Mouse (Mus musculus): ENCODE data around the gene 4931429L15Rik.

GRCm38 (mm10) chr9:46337331-46337730 lies 17.5 kb upstream of the 4931429L15Rik start:
- no peak for TF ChIP-seq MAX (IDR thresholded peaks at IDR 0.05)
- no peak for TF ChIP-seq CTCF (IDR thresholded peaks at IDR 0.05; ENCODE audit: control insufficient read depth, insufficient read depth, insufficient read length)
- no peak for TF ChIP-seq USF1 (IDR thresholded peaks at IDR 0.05; ENCODE audit: low read depth)
- no peak for TF ChIP-seq CEBPB (IDR thresholded peaks at IDR 0.05; ENCODE audit: low read depth)
- no peak for TF ChIP-seq MYOG (IDR thresholded peaks at IDR 0.05; ENCODE audit: control insufficient read depth, extremely low read depth, insufficient read length)
- no peak for TF ChIP-seq FOSL1 (IDR thresholded peaks at IDR 0.05; ENCODE audit: insufficient read depth, low read length, poor library complexity, severe bottlenecking)

Measured in C2C12 (cell line).